Mouse (Mus musculus) cerebellum, adult 11 months (tissue): ENCODE measurements around the gene Shtn1.

Experiments used
- DNase-seq: peaks from one replicate; pipeline ENCODE4 v3.0.0; 2022

Gene Shtn1

GRCm38 (mm10) chr19:58968731-58969506 is 107.0 kb downstream of the Shtn1 start:
- peak; percentile 25 for DNase-seq

- DNase-seq: no peak
Observed at GRCm38 (mm10) chr19:58963011-58963410, 112.9 kb downstream of the Shtn1 start.

- no peak for DNase-seq
Observed at GRCm38 (mm10) chr19:58954779-58955178, 121.1 kb downstream of the Shtn1 start.

DNA sequence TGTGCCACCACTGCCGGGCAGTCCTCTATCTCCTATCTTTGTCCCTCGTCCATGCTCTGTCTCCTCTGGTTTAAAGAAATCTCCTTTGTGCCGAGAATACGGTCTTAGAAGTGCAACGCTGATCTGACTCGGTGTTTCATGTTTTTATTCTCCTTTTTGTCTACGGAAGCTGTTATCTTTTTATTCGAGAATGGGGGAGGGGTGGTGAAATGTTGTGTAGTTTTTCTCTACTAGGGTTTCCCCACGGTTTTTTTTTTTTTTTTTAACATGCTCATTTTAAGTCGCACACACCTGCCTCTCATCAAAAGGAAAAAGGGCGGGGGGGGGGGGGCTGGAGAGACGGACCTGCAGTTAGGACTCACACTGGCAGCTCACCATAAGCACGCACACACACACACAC is 123.7 kb downstream of the Shtn1 start:
- no peak for DNase-seq

- no peak for DNase-seq
Observed at GRCm38 (mm10) chr19:58951521-58951920, 124.4 kb downstream of the Shtn1 start.

DNA sequence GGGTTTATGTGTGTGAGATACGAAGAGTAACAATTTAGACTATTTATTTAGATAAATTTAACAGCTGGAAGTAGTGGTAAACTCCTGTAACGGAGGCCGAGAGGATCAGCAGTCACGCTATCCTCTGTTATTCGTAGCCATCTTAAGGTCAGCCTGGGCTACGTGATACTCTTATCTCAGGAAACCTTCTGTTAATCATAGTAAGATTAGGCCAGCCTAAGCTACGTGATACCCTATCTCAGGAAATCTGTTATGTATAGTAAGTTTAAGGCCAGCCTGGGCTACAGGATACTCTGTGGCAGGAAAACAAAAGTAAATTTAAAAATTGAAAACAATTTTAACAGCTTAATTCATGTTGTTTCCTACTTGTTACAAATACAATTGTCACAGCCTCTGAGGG is 129.9 kb downstream of the Shtn1 start:
- DNase-seq: no peak

DNA sequence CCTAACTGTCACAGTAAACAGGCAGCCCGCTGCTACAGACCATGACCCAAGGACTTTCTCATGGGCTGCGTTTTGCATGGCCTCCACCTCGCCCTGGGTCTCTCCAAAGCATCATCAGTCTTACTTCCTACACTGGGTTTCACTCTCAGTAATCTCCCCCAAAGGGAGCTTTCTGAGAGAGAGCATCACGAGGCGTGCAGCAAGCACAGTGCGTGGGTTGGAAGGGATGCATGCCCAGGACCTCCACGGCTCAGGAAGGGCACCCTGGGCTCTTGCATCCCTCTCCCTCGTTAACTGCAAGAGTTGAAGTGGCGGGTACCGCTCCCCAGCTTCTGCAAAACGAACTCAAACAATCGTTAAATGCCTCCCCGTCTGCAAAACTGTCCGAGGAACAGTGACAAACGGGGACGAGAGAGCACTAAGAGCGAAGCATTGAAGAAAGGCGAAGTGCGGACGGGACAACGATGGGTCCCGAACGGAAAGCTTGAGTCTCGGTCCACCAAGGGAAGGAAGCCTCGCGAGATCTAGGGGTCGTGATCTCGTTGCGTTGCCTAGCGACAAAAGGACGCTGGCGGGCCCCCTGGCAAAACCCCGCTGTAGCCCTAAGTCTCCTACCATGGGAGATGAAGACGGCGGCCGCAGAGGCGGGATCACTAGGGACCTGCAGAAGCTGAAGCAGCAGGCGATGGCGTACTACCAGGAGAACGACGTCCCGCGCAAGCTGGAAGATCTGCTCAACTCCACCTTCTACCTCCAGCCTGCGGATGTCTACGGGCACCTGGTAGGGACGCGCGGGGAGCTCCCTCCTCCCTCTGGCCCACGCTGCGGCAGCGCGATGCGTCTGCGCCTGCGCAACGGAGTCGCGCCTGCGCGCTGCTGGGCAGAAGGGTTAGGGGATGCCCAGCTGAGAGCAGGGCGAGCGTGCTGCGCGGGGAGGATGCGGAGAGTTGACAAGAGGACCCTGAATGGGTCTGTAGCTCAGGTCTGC is 132.8 kb downstream of the Shtn1 start, which contains the start of the genes Eno4 and Hspa12a:
TSS of gene Eno4 (plus strand) at position 585 of the 988 bp plus-strand sequence.
TSS of gene Hspa12a (minus strand) at position 814 of the 988 bp plus-strand sequence.
- peak; percentile 97 for DNase-seq

GRCm38 (mm10) chr19:58933062-58933461 is 142.8 kb downstream of the Shtn1 start:
- DNase-seq: no peak

GRCm38 (mm10) chr19:58931081-58931800 is 144.7 kb downstream of the Shtn1 start:
- no peak for DNase-seq
